Mouse (Mus musculus) embryonic facial prominence, embryonic 13.5 days (tissue): ENCODE results near the gene Zc2hc1b. TPM values are rescaled to one million over a fixed set of nuclear protein-coding genes. Genes with fewer than 3 reads are reported as not detected.

ENCODE experiments used
- ATAC-seq: fragments of 200-750 bp; cut with Nextera tagmentation; 2 replicates; pipeline ENCODE4 v1.8.0; 2017; ENCODE audit warnings: low read depth; ENCODE audit not compliant: insufficient number of reproducible peaks, insufficient read depth, low FRiP score, low TSS enrichment
- H3K27ac ChIP-seq: fragments of 300-500 bp; sonication (generic); 2 replicates; pipeline ENCODE4 v1.5.1; 2015; ENCODE audit warnings: moderate library complexity, mild to moderate bottlenecking, inconsistent platforms
- H3K27me3 ChIP-seq: fragments of 300-500 bp; sonication (generic); 2 replicates; pipeline ENCODE4 v1.6.1; 2015; ENCODE audit warnings: mild to moderate bottlenecking, inconsistent platforms
- H3K36me3 ChIP-seq: fragments of 300-500 bp; sonication (generic); 2 replicates; pipeline ENCODE4 v1.6.1; 2015; ENCODE audit warnings: mild to moderate bottlenecking, inconsistent platforms
- H3K4me1 ChIP-seq: fragments of 300-500 bp; sonication (generic); 2 replicates; pipeline ENCODE4 v1.6.1; 2015; ENCODE audit warnings: inconsistent platforms
- H3K4me2 ChIP-seq: fragments of 300-500 bp; sonication (generic); 2 replicates; pipeline ENCODE4 v1.6.1; 2015; ENCODE audit warnings: moderate library complexity, mild to moderate bottlenecking, inconsistent platforms
- H3K4me3 ChIP-seq: fragments of 300-500 bp; sonication (generic); 2 replicates; pipeline ENCODE4 v1.5.1; 2015; ENCODE audit warnings: mild to moderate bottlenecking, inconsistent platforms
- H3K9ac ChIP-seq: fragments of 300-500 bp; sonication (generic); 2 replicates; pipeline ENCODE4 v1.6.1; 2015; ENCODE audit warnings: mild to moderate bottlenecking, inconsistent platforms
- H3K9me3 ChIP-seq: fragments of 300-500 bp; sonication (generic); 2 replicates; pipeline ENCODE4 v1.6.1; 2016; ENCODE audit warnings: inconsistent platforms
- WGBS: fragments of 180-500 bp; shearing (Covaris S2); methylation state at CpG from one replicate; pipeline ENCODE4 v1.1.7; 2015; ENCODE audit warnings: mixed read lengths; 5-methylcytosine and 5-hydroxymethylcytosine counted together
- polyA plus RNA-seq: library from polyadenylated mRNA; unstranded; fragments of >200 nt; fragmentation: Nextera tagmentation; extraction: Ambion mirVana; gene quantifications from 2 replicates; pipeline ENCODE4 v1.2.1, GENCODE M21; 2015

Gene Zc2hc1b
- polyA plus RNA-seq, 1 experiment from 2014 or later: not detected

DNA sequence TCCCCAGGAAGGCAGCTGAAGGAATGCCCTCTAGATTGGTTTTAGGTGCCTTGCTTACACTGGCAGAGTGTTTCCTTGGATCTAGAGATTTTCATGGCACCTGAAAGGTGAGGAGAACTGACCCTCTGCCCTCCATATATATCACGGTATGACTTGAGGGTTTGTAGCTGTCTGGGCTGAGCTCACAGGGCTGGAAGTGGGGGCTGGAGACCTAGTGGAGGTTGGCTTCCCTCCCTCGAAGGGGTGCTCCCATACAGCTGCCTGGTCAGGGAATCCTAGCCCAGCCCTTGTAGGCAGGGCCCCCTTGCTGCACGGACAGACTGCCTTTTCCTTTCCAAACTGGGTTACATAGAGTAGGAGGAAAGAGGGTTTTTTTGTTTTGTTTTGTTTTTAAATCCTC lies 65.0 kb downstream of the Zc2hc1b start:
- Histone ChIP-seq H3K27me3 (no peaks in the 10 kb centered on the region), H3K27ac (no peak overlapping the region), H3K4me1 (peaks cover 10% of the 10 kb centered on the region), H3K9ac (no peak overlapping the region), H3K9me3 (no peaks in the 10 kb centered on the region), H3K36me3 (0 out of 2 replicates have a peak, but pooled peaks cover 5% of the 10 kb centered on the region), H3K4me3 (no peak overlapping the region), H3K4me2 (no peak overlapping the region)
- no peak for ATAC-seq
- WGBS: 77% methylated on average over 3 of the region's 3 CpGs

DNA sequence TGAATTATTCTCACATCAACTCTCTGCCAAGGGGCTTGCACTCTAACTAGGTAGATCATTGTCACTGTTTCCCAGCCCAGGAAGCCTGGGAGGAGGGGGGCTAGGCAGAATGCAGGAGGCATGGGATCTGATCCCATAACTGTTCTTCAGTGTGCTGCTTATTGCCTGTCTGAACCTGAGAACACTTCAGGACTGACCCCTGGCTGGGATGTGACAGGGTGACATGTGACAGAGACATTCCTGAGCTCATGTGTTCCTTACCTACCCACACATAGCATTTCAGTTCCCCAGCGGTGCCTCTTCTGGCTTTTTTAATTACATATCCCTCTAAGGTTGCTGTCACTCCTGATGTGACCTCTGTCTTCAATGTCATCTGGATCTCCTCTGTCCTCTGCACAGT lies 68.0 kb downstream of the Zc2hc1b start:
- WGBS: 63% methylated on average over 1 of the region's 1 CpGs
- H3K27ac ChIP-seq: no peak overlapping the region

DNA sequence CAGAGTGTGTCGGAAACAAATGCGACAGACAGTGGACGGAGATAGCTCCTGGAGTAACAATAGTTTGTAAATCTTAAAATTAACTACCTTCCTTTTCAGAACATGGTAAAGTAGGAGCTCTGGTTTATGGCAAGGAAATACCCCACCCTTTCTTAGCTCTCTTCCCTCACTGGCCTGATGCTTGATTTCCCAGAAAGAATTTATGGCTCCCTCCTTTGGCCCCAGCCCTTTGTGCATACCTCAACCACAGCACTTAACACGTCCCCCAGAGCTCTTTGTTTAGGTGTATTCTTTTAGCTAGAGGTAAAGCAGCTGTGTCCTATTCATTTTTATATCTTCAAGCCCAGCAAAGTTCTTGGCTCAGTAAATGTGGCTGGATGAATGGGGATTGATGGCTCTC lies 69.0 kb downstream of the Zc2hc1b start:
- H3K9ac ChIP-seq: no peak overlapping the region
- H3K27ac ChIP-seq: no peak overlapping the region
- peaks cover 15% of the 10 kb centered on the region for H3K4me1 ChIP-seq
- no peaks in the 10 kb centered on the region for H3K27me3 ChIP-seq
- ATAC-seq: no peak
- no peak overlapping the region for H3K4me2 ChIP-seq
- WGBS: 70% methylated on average over 4 of the region's 4 CpGs
- H3K36me3 ChIP-seq: no peaks in the 10 kb centered on the region
- H3K9me3 ChIP-seq: no peaks in the 10 kb centered on the region
- no peak overlapping the region for H3K4me3 ChIP-seq

More for the DNA sequence above, 68.0 kb downstream of the Zc2hc1b start:
- H3K4me3 ChIP-seq: no peak overlapping the region
- H3K4me1 ChIP-seq: peaks cover 15% of the 10 kb centered on the region
- H3K4me2 ChIP-seq: no peak overlapping the region
- H3K27me3 ChIP-seq: no peaks in the 10 kb centered on the region
- 0 out of 2 replicates have a peak, but pooled peaks have one; percentile 13 for ATAC-seq
- no peak overlapping the region for H3K9ac ChIP-seq
- H3K36me3 ChIP-seq: no peaks in the 10 kb centered on the region
- H3K9me3 ChIP-seq: no peaks in the 10 kb centered on the region

DNA sequence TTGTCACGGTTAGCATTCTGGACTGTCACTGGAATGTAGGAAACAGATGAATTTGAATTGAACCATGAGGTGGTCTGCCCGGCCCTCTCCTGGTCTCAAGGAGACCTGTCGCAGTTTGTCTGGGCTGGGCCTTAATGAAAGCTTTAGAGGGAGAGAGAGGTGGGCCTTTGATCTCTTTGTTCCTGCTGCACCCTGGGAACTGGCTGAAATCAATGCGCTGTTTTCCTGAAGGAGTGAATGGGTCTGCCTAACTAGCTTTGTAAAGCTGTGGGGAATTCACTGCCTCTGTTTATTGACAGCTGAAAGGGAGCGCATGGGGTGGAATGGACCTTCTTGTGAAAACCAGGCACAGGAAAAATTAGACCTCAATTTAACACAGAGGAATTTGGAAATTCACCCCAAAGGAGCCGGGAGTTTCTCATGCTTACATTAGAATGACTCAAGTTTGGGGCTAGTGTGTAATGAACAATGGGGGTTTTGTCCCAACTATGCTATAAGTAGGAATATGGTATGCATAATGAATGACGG lies 69.7 kb downstream of the Zc2hc1b start:
- no peak for ATAC-seq
- WGBS: 21% methylated on average over 7 of the region's 7 CpGs
- Histone ChIP-seq H3K4me2 (no peak overlapping the region), H3K4me1 (peaks cover 15% of the 10 kb centered on the region), H3K36me3 (no peaks in the 10 kb centered on the region), H3K9me3 (no peaks in the 10 kb centered on the region), H3K4me3 (no peak overlapping the region), H3K9ac (no peak overlapping the region; the same call in 1 of the 2 replicates), H3K27me3 (no peaks in the 10 kb centered on the region), H3K27ac (peak overlapping the region; percentile 66)

DNA sequence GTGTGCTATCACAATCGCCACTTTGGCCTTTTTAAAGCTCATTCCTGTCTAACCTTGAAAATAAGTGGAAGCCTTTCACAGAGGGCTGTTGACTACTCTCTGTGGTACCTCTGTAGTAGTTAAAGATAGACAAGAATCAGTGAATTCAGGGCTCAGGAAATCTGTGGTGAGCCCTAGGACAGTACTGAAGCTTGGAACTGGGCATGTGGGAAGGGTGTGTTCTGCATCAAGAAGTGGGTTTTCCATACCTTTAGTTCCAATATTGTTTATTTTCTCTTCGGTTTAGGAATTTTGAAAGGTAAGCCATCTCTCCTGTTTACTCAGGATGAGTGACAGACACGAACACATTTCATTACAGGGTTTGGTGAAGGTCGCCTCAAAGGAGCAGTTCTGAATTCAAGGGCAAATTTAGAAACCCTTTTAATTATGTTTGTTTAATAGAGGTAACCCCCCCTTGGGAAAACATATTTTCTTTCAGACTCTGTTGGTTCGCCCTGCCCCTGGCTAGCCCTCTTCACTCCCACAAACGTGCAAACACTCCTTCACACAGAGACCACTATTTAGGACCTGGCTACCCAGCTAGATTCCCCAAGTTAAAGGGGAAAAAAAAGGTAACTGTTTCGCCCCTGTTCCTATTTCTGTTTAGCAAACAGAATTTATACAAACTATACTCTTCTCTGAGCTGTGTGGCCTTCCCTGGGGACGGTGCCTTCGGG lies 70.8 kb downstream of the Zc2hc1b start:
- H3K27me3 ChIP-seq: no peaks in the 10 kb centered on the region
- no peak overlapping the region for H3K4me2 ChIP-seq
- no peak overlapping the region for H3K4me3 ChIP-seq
- ATAC-seq: 0 out of 2 replicates have a peak, but pooled peaks have one; percentile 48
- no peak overlapping the region for H3K9ac ChIP-seq
- H3K9me3 ChIP-seq: no peaks in the 10 kb centered on the region
- peaks cover 15% of the 10 kb centered on the region for H3K4me1 ChIP-seq
- 70% methylated on average over 9 of the region's 9 CpGs for WGBS
- peak overlapping the region; percentile 66; the same call in 1 of the 2 replicates for H3K27ac ChIP-seq
- no peaks in the 10 kb centered on the region for H3K36me3 ChIP-seq

DNA sequence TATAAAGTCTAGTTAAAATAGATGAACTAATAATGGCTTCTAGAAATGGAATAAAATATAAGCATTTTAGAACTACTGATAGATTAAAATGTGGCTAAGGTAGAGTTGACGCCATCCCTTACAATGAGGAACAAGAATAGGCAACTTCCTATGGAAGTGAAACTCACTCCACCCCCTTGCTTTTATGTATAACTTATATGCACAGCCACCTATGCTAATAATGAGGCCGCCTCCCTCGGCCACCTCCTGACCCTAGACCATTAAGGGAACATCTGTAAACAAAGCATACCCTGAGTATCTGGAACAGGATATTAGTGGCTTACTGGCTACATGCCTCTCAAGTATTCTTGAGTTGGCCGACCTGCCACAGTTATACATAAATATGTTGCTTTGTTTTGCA lies 74.0 kb downstream of the Zc2hc1b start:
- Histone ChIP-seq H3K27me3 (no peaks in the 10 kb centered on the region), H3K36me3 (no peaks in the 10 kb centered on the region), H3K9me3 (no peaks in the 10 kb centered on the region), H3K4me3 (no peak overlapping the region), H3K4me1 (peaks cover 15% of the 10 kb centered on the region), H3K27ac (no peak overlapping the region), H3K4me2 (no peak overlapping the region), H3K9ac (no peak overlapping the region)
- 84% methylated on average over 4 of the region's 4 CpGs for WGBS
- ATAC-seq: no peak

DNA sequence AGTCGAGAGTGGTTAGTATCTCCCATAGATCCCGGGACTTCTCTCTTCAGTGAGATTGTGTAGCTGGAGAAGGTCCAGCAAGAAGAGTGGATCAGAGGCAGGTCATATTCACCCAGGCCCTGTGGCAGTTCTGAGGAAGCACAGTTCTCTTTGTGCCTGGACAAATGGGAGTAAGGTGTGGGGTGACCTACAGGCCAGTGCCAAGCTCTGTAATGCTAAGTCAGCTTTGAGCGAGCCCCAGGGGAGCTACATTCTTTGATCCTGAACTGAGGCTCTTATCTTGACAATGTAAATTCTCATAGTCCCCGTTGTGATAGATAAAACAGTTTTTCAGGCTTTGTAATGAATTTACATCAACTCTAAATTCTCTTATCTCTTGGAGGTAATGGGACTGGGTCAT lies 75.5 kb downstream of the Zc2hc1b start:
- WGBS: 69% methylated on average over 4 of the region's 4 CpGs
- H3K36me3 ChIP-seq: no peaks in the 10 kb centered on the region
- H3K9me3 ChIP-seq: no peaks in the 10 kb centered on the region
- H3K4me2 ChIP-seq: no peak overlapping the region
- no peak for ATAC-seq
- H3K9ac ChIP-seq: no peak overlapping the region
- H3K4me3 ChIP-seq: no peak overlapping the region
- peaks cover 5% of the 10 kb centered on the region; the same call in 1 of the 2 replicates for H3K4me1 ChIP-seq
- H3K27ac ChIP-seq: no peak overlapping the region
- no peaks in the 10 kb centered on the region; the same call in 1 of the 2 replicates for H3K27me3 ChIP-seq

DNA sequence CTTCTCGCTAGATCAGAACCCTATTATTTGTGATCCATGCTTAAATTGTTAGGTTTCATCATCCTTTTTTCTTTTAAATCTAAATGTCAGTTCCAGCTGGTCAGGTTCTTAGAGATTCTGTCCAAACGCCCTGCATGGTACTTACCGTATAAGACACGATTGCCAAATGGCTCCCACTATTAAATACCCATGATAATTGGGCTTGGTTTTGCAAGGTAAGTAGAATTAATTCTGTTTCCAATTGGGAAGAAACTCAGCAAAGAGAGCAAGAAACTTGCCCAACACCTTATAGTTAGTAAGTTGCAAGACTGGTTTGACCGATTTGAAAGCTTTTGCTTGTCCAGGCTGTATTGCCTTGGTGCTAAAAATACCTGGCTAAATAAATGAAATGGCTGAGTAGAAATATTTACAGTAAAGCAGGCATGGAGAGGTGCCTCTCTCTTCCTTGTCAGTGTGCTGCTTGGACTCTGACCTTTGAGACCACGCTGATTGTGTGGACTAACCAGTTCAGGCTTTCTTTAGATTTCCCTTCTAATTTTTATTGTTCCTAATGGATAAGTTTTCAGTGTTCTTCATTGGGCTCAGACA lies 77.7 kb downstream of the Zc2hc1b start:
- Histone ChIP-seq H3K9me3 (no peaks in the 10 kb centered on the region), H3K4me3 (no peak overlapping the region), H3K36me3 (no peaks in the 10 kb centered on the region), H3K9ac (no peak overlapping the region), H3K27ac (no peak overlapping the region), H3K27me3 (no peaks in the 10 kb centered on the region; the same call in 1 of the 2 replicates), H3K4me1 (no peaks in the 10 kb centered on the region), H3K4me2 (no peak overlapping the region)
- 70% methylated on average over 6 of the region's 6 CpGs for WGBS
- no peak for ATAC-seq

Other genes with a start within 250 kb of the Zc2hc1b start
- 3.6 and 4.5 TPM in 2 replicates for gene Stx11, start 213.7 kb downstream of the Zc2hc1b start, polyA plus RNA-seq
- gene Sf3b5, start 172.7 kb downstream of the Zc2hc1b start, polyA plus RNA-seq: 38.4 and 40.1 TPM in 2 replicates
- gene Plagl1, start 117.5 kb downstream of the Zc2hc1b start, polyA plus RNA-seq: 126 and 130 TPM in 2 replicates
- gene Ltv1, start 15.1 kb upstream of the Zc2hc1b start, polyA plus RNA-seq: 68.9 and 69.1 TPM in 2 replicates